Mouse (Mus musculus) cerebellum, adult 2 months (tissue): ENCODE measurements around the gene Hist1h4k.

ENCODE experiments used
- CTCF ChIP-seq: fragments of 200-500 bp; IDR thresholded peaks from 2 replicates; pipeline ENCODE4 v1.5.1; 2011; ENCODE audit warnings: low read depth, mild to moderate bottlenecking, control low read depth, low read length, moderate library complexity, borderline replicate concordance; ENCODE audit not compliant: insufficient read depth
- POLR2A ChIP-seq: fragments of 200-500 bp; IDR thresholded peaks from 2 replicates; pipeline ENCODE4 v1.6.1; 2011; ENCODE audit warnings: low read length, control low read depth, borderline replicate concordance; ENCODE audit not compliant: insufficient read depth

- TF ChIP-seq CTCF: peak; percentile 76
- no peak for TF ChIP-seq POLR2A
These were observed 40.1 kb downstream of the Hist1h4k start for GRCm38 (mm10) chr13:21710031-21710711.
